Mouse (Mus musculus) CH12.LX (cell line): ENCODE data around the gene Vcpkmt. TPM values are rescaled to one million over a fixed set of nuclear protein-coding genes. Genes with fewer than 3 reads are reported as not detected.

Source experiments
- DNase-seq: peaks from one replicate; pipeline ENCODE4 v3.0.0-alpha.2; 2013; ENCODE audit errors: extremely low read depth
- H3K27ac ChIP-seq: 2 replicates; pipeline ENCODE4 v1.5.1; 2012; ENCODE audit warnings: low read depth, mild to moderate bottlenecking, control low read depth, moderate library complexity; ENCODE audit not compliant: insufficient read depth
- H3K27me3 ChIP-seq: replicated peaks from 2 replicates; pipeline ENCODE3; 2012; ENCODE audit warnings: inconsistent platforms
- H3K36me3 ChIP-seq, 2 experiments: replicated peaks in 1 of 2; 2 replicates each; pipeline versions ENCODE3 to v1.6.1; 2012; ENCODE audit warnings: inconsistent platforms in 1 of 2, low read length in 1 of 2, mild to moderate bottlenecking in 1 of 2, mixed read lengths in 1 of 2, moderate library complexity in 1 of 2; ENCODE audit not compliant: control insufficient read depth in 1 of 2, insufficient read depth in 1 of 2
- H3K4me1 ChIP-seq, 2 experiments: 2 replicates each; pipeline ENCODE4 v1.6.1; 2012; ENCODE audit warnings: inconsistent platforms in 1 of 2, moderate library complexity in 1 of 2; ENCODE audit not compliant: insufficient read depth in 2 of 2, control insufficient read depth in 1 of 2
- H3K4me2 ChIP-seq: 2 replicates; pipeline ENCODE4 v1.6.1; 2012; ENCODE audit warnings: low read depth, mild to moderate bottlenecking, control low read depth; ENCODE audit not compliant: poor library complexity, insufficient read depth, severe bottlenecking
- H3K4me3 ChIP-seq, 3 experiments: fragments of 150-350 bp in 1 of 3; sonication (generic) in 1 of 3; replicated peaks in 1 of 3; 2 replicates each; pipeline versions ENCODE3 to v1.5.1; 2011 to 2012; ENCODE audit warnings: low read depth in 2 of 3, low read length in 2 of 3, mild to moderate bottlenecking in 2 of 3, moderate library complexity in 2 of 3, control low read depth in 1 of 3, improper control_type of control experiment in 1 of 3, inconsistent platforms in 1 of 3, mixed read lengths in 1 of 3; ENCODE audit not compliant: poor library complexity in 1 of 3
- H3K79me2 ChIP-seq: replicated peaks from 2 replicates; pipeline ENCODE4 v1.6.1; 2012; ENCODE audit warnings: mild to moderate bottlenecking, moderate library complexity; ENCODE audit not compliant: control insufficient read depth, poor library complexity, insufficient read depth, severe bottlenecking; ENCODE audit errors: extremely low read depth
- H3K9ac ChIP-seq: 2 replicates; pipeline ENCODE4 v1.6.1; 2012; ENCODE audit warnings: low read depth, mild to moderate bottlenecking, control low read depth, moderate library complexity; ENCODE audit not compliant: insufficient read depth
- H3K9me3 ChIP-seq: replicated peaks from 2 replicates; pipeline ENCODE3; 2012; ENCODE audit warnings: low read length, inconsistent platforms, mixed read lengths
- BHLHE40 ChIP-seq: IDR thresholded peaks from 2 replicates; pipeline ENCODE4 v1.6.1; 2011; ENCODE audit warnings: mild to moderate bottlenecking, low read depth, low read length, improper control_type of control experiment
- CHD1 ChIP-seq: IDR thresholded peaks from 2 replicates; pipeline ENCODE4 v1.6.1; 2012; ENCODE audit warnings: low read depth, low read length, improper control_type of control experiment, inconsistent platforms
- CHD2 ChIP-seq: IDR thresholded peaks from 2 replicates; pipeline ENCODE4 v1.6.1; 2011; ENCODE audit warnings: low read length, improper control_type of control experiment
- CTCF ChIP-seq, 2 experiments: IDR thresholded peaks in 1 of 2; conservative IDR thresholded peaks in 1 of 2; 2 replicates each; pipeline ENCODE4 v1.5.1; 2011 to 2012; ENCODE audit warnings: low read depth in 2 of 2, low read length in 2 of 2, improper control_type of control experiment in 1 of 2, inconsistent platforms in 1 of 2, mild to moderate bottlenecking in 1 of 2, moderate library complexity in 1 of 2
- E2F4 ChIP-seq: IDR thresholded peaks from 2 replicates; pipeline ENCODE4 v1.6.1; 2011; ENCODE audit warnings: low read depth, low read length, improper control_type of control experiment; ENCODE audit not compliant: insufficient replicate concordance
- ELF1 ChIP-seq: IDR thresholded peaks from 2 replicates; pipeline ENCODE4 v1.6.1; 2014; ENCODE audit warnings: low read depth, mild to moderate bottlenecking, inconsistent platforms, low read length, improper control_type of control experiment
- EP300 ChIP-seq: IDR thresholded peaks from 2 replicates; pipeline ENCODE4 v1.6.1; 2011; ENCODE audit warnings: low read length, improper control_type of control experiment
- IRF4 ChIP-seq: IDR thresholded peaks from 2 replicates; pipeline ENCODE4 v1.6.1; 2014; ENCODE audit warnings: low read depth, mild to moderate bottlenecking, inconsistent platforms, low read length, improper control_type of control experiment
- JUND ChIP-seq: conservative IDR thresholded peaks from 2 replicates; pipeline ENCODE4 v1.6.1; 2011; ENCODE audit warnings: low read depth, low read length, improper control_type of control experiment
- MAFK ChIP-seq: IDR thresholded peaks from 2 replicates; pipeline ENCODE4 v1.6.1; 2011; ENCODE audit warnings: low read length, improper control_type of control experiment; ENCODE audit not compliant: insufficient replicate concordance
- MAX ChIP-seq: IDR thresholded peaks from 2 replicates; pipeline ENCODE4 v1.6.1; 2011; ENCODE audit warnings: low read length, improper control_type of control experiment
- MAZ ChIP-seq: IDR thresholded peaks from 2 replicates; pipeline ENCODE4 v1.6.1; 2012; ENCODE audit warnings: low read depth, mild to moderate bottlenecking, inconsistent platforms, low read length, improper control_type of control experiment, moderate library complexity
- MEF2A ChIP-seq: IDR thresholded peaks from 2 replicates; pipeline ENCODE4 v1.6.1; 2014; ENCODE audit warnings: low read depth, mild to moderate bottlenecking, inconsistent platforms, low read length, improper control_type of control experiment, borderline replicate concordance
- MXI1 ChIP-seq: IDR thresholded peaks from 2 replicates; pipeline ENCODE4 v1.6.1; 2011; ENCODE audit warnings: mild to moderate bottlenecking, low read depth, low read length, improper control_type of control experiment
- MYC ChIP-seq: IDR thresholded peaks from 2 replicates; pipeline ENCODE4 v1.6.1; 2011; ENCODE audit warnings: low read depth, mild to moderate bottlenecking, improper control_type of control experiment, low read length
- NRF1 ChIP-seq: IDR thresholded peaks from 2 replicates; pipeline ENCODE4 v1.6.1; 2014; ENCODE audit warnings: low read depth, mild to moderate bottlenecking, inconsistent platforms, low read length, improper control_type of control experiment, moderate library complexity
- PAX5 ChIP-seq: IDR thresholded peaks from 2 replicates; pipeline ENCODE4 v1.6.1; 2012; ENCODE audit warnings: low read length, inconsistent platforms, mixed read lengths
- POLR2A ChIP-seq: IDR thresholded peaks from 2 replicates; pipeline ENCODE4 v1.6.1; 2011; ENCODE audit warnings: low read depth, mild to moderate bottlenecking, improper control_type of control experiment, low read length
- POLR2AphosphoS2 ChIP-seq: IDR thresholded peaks from 2 replicates; pipeline ENCODE4 v1.6.1; 2011; ENCODE audit warnings: low read depth, low read length, improper control_type of control experiment
- RAD21 ChIP-seq: IDR thresholded peaks from 2 replicates; pipeline ENCODE4 v1.6.1; 2011; ENCODE audit warnings: low read depth, mild to moderate bottlenecking, low read length, improper control_type of control experiment, moderate library complexity
- RCOR1 ChIP-seq: conservative IDR thresholded peaks from 2 replicates; pipeline ENCODE4 v1.6.1; 2012; ENCODE audit warnings: low read depth, mild to moderate bottlenecking, inconsistent platforms, low read length, improper control_type of control experiment
- SMC3 ChIP-seq: IDR thresholded peaks from 2 replicates; pipeline ENCODE4 v1.6.1; 2011; ENCODE audit warnings: low read depth, low read length, improper control_type of control experiment
- TBP ChIP-seq: conservative IDR thresholded peaks from 2 replicates; pipeline ENCODE4 v1.6.1; 2011; ENCODE audit warnings: low read depth, low read length, improper control_type of control experiment
- TCF12 ChIP-seq: IDR thresholded peaks from 2 replicates; pipeline ENCODE4 v1.6.1; 2014; ENCODE audit warnings: low read depth, mild to moderate bottlenecking, inconsistent platforms, low read length, improper control_type of control experiment
- USF1 ChIP-seq: IDR thresholded peaks from 2 replicates; pipeline ENCODE4 v1.6.1; 2014; ENCODE audit warnings: low read depth, mild to moderate bottlenecking, inconsistent platforms, low read length, improper control_type of control experiment
- USF2 ChIP-seq: conservative IDR thresholded peaks from 2 replicates; pipeline ENCODE4 v1.6.1; 2011; ENCODE audit warnings: low read depth, low read length, improper control_type of control experiment
- ZC3H11A ChIP-seq: IDR thresholded peaks from 2 replicates; pipeline ENCODE4 v1.6.1; 2012; ENCODE audit warnings: low read depth, mild to moderate bottlenecking, inconsistent platforms, low read length, improper control_type of control experiment
- ZKSCAN1 ChIP-seq: IDR thresholded peaks from 2 replicates; pipeline ENCODE4 v1.6.1; 2012; ENCODE audit warnings: low read depth, inconsistent platforms, low read length, improper control_type of control experiment, borderline replicate concordance
- ZNF384 ChIP-seq: IDR thresholded peaks from 2 replicates; pipeline ENCODE4 v1.6.1; 2012; ENCODE audit warnings: low read depth, low read length, improper control_type of control experiment, inconsistent platforms
- dilution Hi-C: fragments of 300-500 bp; cut with MboI; formaldehyde crosslinking; loops from 2 replicates; pipeline ENCODE4 v1.14.3; 2020; ENCODE audit warnings: low sequenced_read_pairs; ENCODE audit not compliant: extremely low pct_unique_long_range_greater_than_20kb, extremely low pct_ligation_motif_present
- in situ Hi-C: fragments of 300-500 bp; cut with MboI; formaldehyde crosslinking; loops from 3 replicates; pipeline ENCODE4 v1.14.3; 2019; ENCODE audit warnings: low sequenced_read_pairs, low pct_ligation_motif_present, low pct_unique_long_range_greater_than_20kb, mixed read lengths
- polyA plus RNA-seq: library from polyadenylated mRNA; unstranded; fragments of >175 nt; gene quantifications from 2 replicates; pipeline ENCODE4 v1.2.1, GENCODE M21; 2012; ENCODE audit warnings: low read depth; ENCODE audit not compliant: insufficient read length
- total RNA-seq, 2 experiments: library from RNA; depleted of rRNA; stranded (reverse); fragments of 300-350 nt in 1 of 2; fragments of >200 nt in 1 of 2; gene quantifications; 2 replicates each; pipeline ENCODE4 v1.2.3; 2012 to 2014

The Vcpkmt gene
- total and polyA plus RNA-seq, 3 experiments, result 14.9 to 38.9 (median 23.5) TPM

- peaks cover 28 to 71% of the 10 kb centered on the region in 2 experiments for H3K4me1 ChIP-seq
- H3K27me3 ChIP-seq, result no peaks in the 10 kb centered on the region
- peak overlapping the region; percentile 48 for H3K9ac ChIP-seq
- dilution Hi-C loops, result no loop called here
- H3K4me2 ChIP-seq, result peak overlapping the region; percentile 84
- peaks cover 12% of the 10 kb centered on the region for H3K9me3 ChIP-seq
- peak overlapping the region; percentile 96 for H3K27ac ChIP-seq
- DNase-seq, result peak; percentile 71
- no peaks in the 10 kb centered on the region for H3K36me3 ChIP-seq
- in situ Hi-C loops, result loop anchor here (5.0 kb wide), 1 partner anchor 166 kb away; the partner anchor contains the start of genes Arf6 and Gm9887
- TF ChIP-seq CTCF (conservative IDR thresholded peaks at IDR 0.05 in 1 of 2, IDR thresholded peaks at IDR 0.05 in 1 of 2; ENCODE audit: low read depth in 2 of 2, low read length in 2 of 2) (no peak), POLR2A (peak; percentile 42), TBP (peak; percentile 50; the same call in 1 of the 2 replicates), IRF4 (peak; percentile 12), CHD2 (no peak; the same call in 1 of the 2 replicates), ELF1 (0 out of 2 replicates have a peak, but pooled peaks have one; percentile 5), CHD1 (no peak), SMC3 (0 out of 2 replicates have a peak, but pooled peaks have one; percentile 14)
- TF ChIP-seq, all 38 proteins: peak for 5
- no peaks in the 10 kb centered on the region for H3K79me2 ChIP-seq
- peak overlapping the region in 1 of 3 experiments; percentile 25 for H3K4me3 ChIP-seq
These were observed 44.4 kb downstream of the Vcpkmt start for GRCm38 (mm10) chr12:69538362-69538950.

DNA sequence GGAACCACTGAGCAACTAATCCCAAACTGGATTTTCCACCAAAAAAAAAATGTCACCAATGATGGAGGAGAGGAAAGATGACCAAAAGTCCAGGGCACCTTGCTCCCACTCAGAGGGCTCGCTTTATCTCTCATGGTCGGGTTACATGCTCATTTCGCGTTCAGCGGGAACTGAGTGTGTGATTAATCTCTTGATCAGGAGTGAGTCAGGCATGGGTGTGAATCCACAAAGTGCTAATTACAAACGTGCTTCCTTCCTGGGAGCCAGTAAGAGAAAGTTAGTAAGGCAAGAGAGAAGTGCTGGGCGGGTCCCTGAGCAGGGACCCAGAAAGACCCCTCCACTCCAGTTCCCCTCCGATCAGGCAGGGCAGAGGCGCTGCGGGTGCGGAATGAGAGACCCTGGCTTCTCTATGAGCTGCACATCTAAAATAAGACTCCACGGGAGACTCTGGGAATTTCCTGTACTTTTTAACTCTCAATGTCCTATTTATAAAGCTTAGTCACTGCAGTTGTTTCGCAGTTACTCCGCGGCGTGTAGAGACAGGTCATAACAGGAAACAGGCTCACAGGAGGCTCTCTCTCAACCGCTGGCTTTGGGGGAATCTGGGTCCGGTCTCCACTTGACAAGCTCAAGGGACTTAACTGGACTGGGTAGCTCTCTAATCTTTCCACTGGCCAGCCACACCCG is 45.0 kb downstream of the Vcpkmt start:
- Histone ChIP-seq H3K4me1 (peaks cover 28 to 76% of the 10 kb centered on the region in 2 experiments), H3K27me3 (no peaks in the 10 kb centered on the region), H3K4me2 (peak overlapping the region; percentile 84), H3K79me2 (no peaks in the 10 kb centered on the region), H3K36me3 (no peaks in the 10 kb centered on the region), H3K9me3 (peaks cover 12% of the 10 kb centered on the region), H3K9ac (peak overlapping the region; percentile 48), H3K4me3 (peak overlapping the region; percentile 9 to 27 (median 25)), H3K27ac (peak overlapping the region; percentile 96)
- peak; percentile 84 for DNase-seq
- dilution Hi-C loops (no loop called here), in situ Hi-C loops (loop anchor here (5.0 kb wide), 1 partner anchor 166 kb away; the partner anchor contains the start of genes Arf6 and Gm9887)
- TF ChIP-seq PAX5 (no peak), MAFK (no peak), E2F4 (no peak), ZC3H11A (no peak), CHD1 (peak; percentile 97), CTCF (conservative IDR thresholded peaks at IDR 0.05 in 1 of 2, IDR thresholded peaks at IDR 0.05 in 1 of 2; ENCODE audit: low read depth in 2 of 2, low read length in 2 of 2) (no peak), BHLHE40 (peak; percentile 87), POLR2A (no peak), ZNF384 (no peak), MYC (0 out of 2 replicates have a peak, but pooled peaks have one; percentile 37), USF2 (no peak), MEF2A (peak; percentile 99), EP300 (peak; percentile 93), JUND (peak; percentile 49; the same call in 1 of the 2 replicates), USF1 (no peak), NRF1 (no peak), MXI1 (no peak), MAX (peak; percentile 30; the same call in 1 of the 2 replicates), POLR2AphosphoS2 (no peak), IRF4 (peak; percentile 90), TCF12 (peak; percentile 86), ZKSCAN1 (no peak), RCOR1 (peak; percentile 21; the same call in 1 of the 2 replicates), RAD21 (no peak; the same call in 1 of the 2 replicates), MAZ (peak; percentile 38; the same call in 1 of the 2 replicates), CHD2 (peak; percentile 78; the same call in 1 of the 2 replicates)
